Mouse (Mus musculus) stomach, embryonic 16.5 days (tissue): ENCODE measurements around the gene Abtb2. TPM values are rescaled to one million over a fixed set of nuclear protein-coding genes. Genes with fewer than 3 reads are reported as not detected.
"Not testable (repeated sequence)": the region's sequence is repeated elsewhere in the genome, so short reads cannot be mapped to it uniquely, and the experiment has no call there.

ENCODE experiments used
- ATAC-seq: fragments of 200-750 bp; cut with Nextera tagmentation; 2 replicates; pipeline ENCODE4 v1.8.0; 2017; ENCODE audit warnings: moderate number of reproducible peaks, moderate TSS enrichment; ENCODE audit not compliant: insufficient read depth, low FRiP score
- H3K27ac ChIP-seq: fragments of 300-500 bp; sonication (generic); 2 replicates; pipeline ENCODE4 v1.5.1; 2014; ENCODE audit warnings: low read length
- H3K27me3 ChIP-seq: fragments of 300-500 bp; sonication (generic); 2 replicates; pipeline ENCODE4 v1.6.1; 2014; ENCODE audit warnings: low read length, control low read depth, mixed read lengths; ENCODE audit not compliant: control insufficient read depth, insufficient read depth
- H3K36me3 ChIP-seq: fragments of 300-500 bp; sonication (generic); 2 replicates; pipeline ENCODE4 v1.6.1; 2014; ENCODE audit warnings: low read length; ENCODE audit not compliant: control insufficient read depth, insufficient read depth
- H3K4me1 ChIP-seq: fragments of 300-500 bp; sonication (generic); 2 replicates; pipeline ENCODE4 v1.6.1; 2014; ENCODE audit warnings: low read length, control low read depth, mixed read lengths; ENCODE audit not compliant: control insufficient read depth, insufficient read depth
- H3K4me2 ChIP-seq: fragments of 300-500 bp; sonication (generic); 2 replicates; pipeline ENCODE4 v1.6.1; 2014; ENCODE audit warnings: low read depth, low read length, mixed read lengths
- H3K4me3 ChIP-seq: fragments of 300-500 bp; sonication (generic); replicated peaks from 2 replicates; pipeline ENCODE4 v1.5.1; 2014; ENCODE audit warnings: mild to moderate bottlenecking, low read length
- H3K9ac ChIP-seq: fragments of 300-500 bp; sonication (generic); 2 replicates; pipeline ENCODE4 v1.6.1; 2014; ENCODE audit warnings: low read length
- H3K9me3 ChIP-seq: fragments of 300-500 bp; sonication (generic); replicated peaks from 2 replicates; pipeline ENCODE4 v1.6.1; 2016; ENCODE audit warnings: low read length, control low read depth; ENCODE audit not compliant: control insufficient read depth
- WGBS: fragments of 180-500 bp; shearing (Covaris S2); extraction: QIAGEN DNeasy Blood & Tissue Kit; methylation state at CpG from one replicate; pipeline ENCODE4 v1.1.7; 2014; 5-methylcytosine and 5-hydroxymethylcytosine counted together
- polyA plus RNA-seq: library from polyadenylated mRNA; unstranded; fragments of >200 nt; fragmentation: Nextera tagmentation; extraction: Ambion mirVana; gene quantifications from 2 replicates; pipeline ENCODE4 v1.2.1, GENCODE M21; 2015

Abtb2 gene
- 4.8 and 5.3 TPM in 2 replicates for polyA plus RNA-seq

DNA sequence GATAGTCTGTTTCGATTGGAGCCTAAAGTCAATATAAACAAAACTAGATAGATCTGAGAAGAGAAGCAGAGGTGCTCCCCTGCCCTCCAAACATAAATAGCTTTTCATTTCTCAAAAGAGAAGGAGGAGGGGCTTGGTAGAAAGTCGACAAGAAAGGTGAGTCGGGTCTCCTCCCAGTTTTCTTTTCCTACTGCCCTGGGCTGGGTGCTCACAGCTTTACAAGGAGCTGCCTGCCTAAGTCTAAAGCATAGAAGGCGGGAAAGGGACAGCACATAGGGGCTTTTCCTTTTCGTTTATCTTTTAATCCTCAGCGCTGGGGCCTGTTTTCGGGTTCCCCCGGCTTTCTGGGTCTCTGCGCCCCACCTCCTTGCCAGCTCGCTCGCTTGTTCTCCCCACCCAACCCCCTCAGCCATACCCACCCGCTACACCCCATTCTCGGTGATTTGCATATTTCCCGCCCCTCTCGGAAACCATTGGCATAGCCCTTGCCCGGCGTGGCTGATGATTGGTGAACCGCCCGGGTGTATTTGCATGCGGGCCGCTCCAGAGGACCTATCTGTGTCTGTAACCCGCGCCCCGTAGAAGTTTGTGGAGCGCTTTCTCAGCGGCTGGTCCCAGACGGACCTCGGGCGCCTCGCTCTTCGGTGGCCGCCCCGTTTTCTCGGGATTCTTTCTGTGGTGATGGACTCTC is at the start of gene Abtb2:
Gene Abtb2, plus strand, starts transcription at position 579 of the 691 bp plus-strand sequence.
- peak within 1 kb of the TSS; percentile 65 for H3K4me3 ChIP-seq
- H3K9ac ChIP-seq = peak within 1 kb of the TSS; percentile 73
- under 1% methylated on average over 34 of the region's 34 CpGs for WGBS
- no peaks in the 10 kb centered on the region for H3K27me3 ChIP-seq
- peak within 1 kb of the TSS; percentile 87 for H3K27ac ChIP-seq
- ATAC-seq = peak; percentile 96
- no peaks in the 10 kb centered on the region for H3K36me3 ChIP-seq
- no peaks in the 10 kb centered on the region for H3K9me3 ChIP-seq
- H3K4me1 ChIP-seq = peaks cover 18% of the 10 kb centered on the region
- peak within 1 kb of the TSS; percentile 94 for H3K4me2 ChIP-seq

- no peak for ATAC-seq
- no peak overlapping the region for H3K4me2 ChIP-seq
- H3K9me3 ChIP-seq = no peaks in the 10 kb centered on the region
- no peak overlapping the region for H3K9ac ChIP-seq
- WGBS = 50% methylated on average over 1 of the region's 1 CpGs
- no peak overlapping the region for H3K27ac ChIP-seq
- no peaks in the 10 kb centered on the region for H3K27me3 ChIP-seq
- H3K4me3 ChIP-seq = no peak overlapping the region
- H3K4me1 ChIP-seq = no peaks in the 10 kb centered on the region
- no peaks in the 10 kb centered on the region for H3K36me3 ChIP-seq
Measured at GRCm38 (mm10) chr2:103516472-103516871, 49.6 kb upstream of the Abtb2 start.

DNA sequence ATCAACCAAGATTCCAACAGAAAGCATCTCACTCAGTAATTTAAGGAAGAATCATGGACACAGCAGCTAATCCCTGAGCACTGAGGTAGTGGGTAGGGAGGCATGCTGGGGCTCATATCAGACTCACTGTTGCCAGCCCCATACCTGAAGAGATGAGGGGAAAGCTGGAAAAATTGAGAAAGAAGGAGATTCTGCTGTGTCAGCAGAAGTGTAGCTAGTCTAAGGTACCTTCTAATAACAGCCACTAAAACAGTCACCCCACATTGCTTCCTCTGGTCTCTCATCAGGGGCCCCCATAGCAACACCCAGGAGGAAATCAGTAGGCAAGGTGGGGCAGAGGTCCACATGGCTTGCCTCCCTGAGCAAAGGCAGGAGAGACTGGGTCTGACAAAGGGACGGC is 40.5 kb upstream of the Abtb2 start:
- Histone ChIP-seq H3K4me2 (no peak overlapping the region), H3K27me3 (no peaks in the 10 kb centered on the region), H3K9ac (no peak overlapping the region), H3K9me3 (no peaks in the 10 kb centered on the region), H3K4me1 (no peaks in the 10 kb centered on the region), H3K4me3 (no peak overlapping the region), H3K36me3 (no peaks in the 10 kb centered on the region), H3K27ac (no peak overlapping the region)
- WGBS = 87% methylated on average over 1 of the region's 1 CpGs
- ATAC-seq = no peak

GRCm38 (mm10) chr2:103547132-103547531 is 19.0 kb upstream of the Abtb2 start:
- H3K36me3 ChIP-seq = no peaks in the 10 kb centered on the region
- no peaks in the 10 kb centered on the region for H3K9me3 ChIP-seq
- no peak overlapping the region for H3K27ac ChIP-seq
- H3K4me3 ChIP-seq = no peak overlapping the region
- ATAC-seq = no peak
- WGBS = 10% methylated on average over 2 of the region's 2 CpGs
- H3K4me1 ChIP-seq = no peaks in the 10 kb centered on the region
- H3K27me3 ChIP-seq = no peaks in the 10 kb centered on the region
- no peak overlapping the region for H3K9ac ChIP-seq
- H3K4me2 ChIP-seq = no peak overlapping the region

DNA sequence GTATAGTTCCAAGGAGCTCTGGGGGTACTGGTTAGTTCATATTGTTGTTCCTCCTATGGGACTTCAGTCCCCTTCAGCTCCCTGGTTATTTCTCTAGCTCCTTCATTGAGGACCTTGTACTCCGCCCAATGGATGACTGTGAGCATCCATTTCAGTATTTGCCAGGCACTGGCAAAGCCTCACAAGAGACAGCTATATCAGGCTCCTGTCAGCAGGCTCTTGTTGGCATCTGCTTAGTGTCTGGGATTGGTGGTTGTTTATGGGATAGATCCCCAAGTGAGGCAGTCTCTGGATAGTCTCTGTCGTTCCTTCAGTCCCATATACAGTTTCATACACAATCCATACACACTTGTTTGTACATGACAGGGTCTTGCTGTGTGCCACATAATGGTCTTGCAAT is 15.8 kb upstream of the Abtb2 start:
- H3K27ac ChIP-seq, H3K4me2 ChIP-seq, ATAC-seq, H3K4me3 ChIP-seq, H3K9me3 ChIP-seq, H3K27me3 ChIP-seq, H3K36me3 ChIP-seq, H3K4me1 ChIP-seq, H3K9ac ChIP-seq: not testable (repeated sequence)
- 78% methylated on average over 2 of the region's 2 CpGs for WGBS

DNA sequence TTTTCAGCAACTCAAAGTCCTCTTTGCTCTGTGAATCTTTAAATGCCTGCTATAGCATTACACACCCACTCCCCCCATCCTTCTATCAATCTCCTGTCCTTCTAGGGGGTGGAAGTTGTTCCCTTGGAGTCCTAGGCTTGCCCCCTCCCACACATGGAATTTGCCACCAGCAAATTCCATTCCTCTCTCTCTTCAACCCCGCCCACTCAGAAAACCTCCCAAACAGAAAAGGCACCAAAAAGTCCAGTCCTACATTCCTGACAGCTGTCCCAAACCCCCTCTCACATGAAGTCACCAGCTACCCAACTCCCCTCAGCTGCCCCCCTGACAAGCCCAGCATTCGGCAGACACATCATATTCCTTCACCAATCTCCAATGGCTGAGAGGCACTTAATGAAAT is 12.1 kb upstream of the Abtb2 start:
- WGBS = 65% methylated on average over 2 of the region's 2 CpGs
- Histone ChIP-seq H3K9me3 (no peaks in the 10 kb centered on the region), H3K27me3 (no peaks in the 10 kb centered on the region), H3K9ac (no peak overlapping the region), H3K4me2 (no peak overlapping the region), H3K36me3 (no peaks in the 10 kb centered on the region), H3K27ac (no peak overlapping the region), H3K4me1 (no peaks in the 10 kb centered on the region), H3K4me3 (no peak overlapping the region)
- ATAC-seq = no peak

DNA sequence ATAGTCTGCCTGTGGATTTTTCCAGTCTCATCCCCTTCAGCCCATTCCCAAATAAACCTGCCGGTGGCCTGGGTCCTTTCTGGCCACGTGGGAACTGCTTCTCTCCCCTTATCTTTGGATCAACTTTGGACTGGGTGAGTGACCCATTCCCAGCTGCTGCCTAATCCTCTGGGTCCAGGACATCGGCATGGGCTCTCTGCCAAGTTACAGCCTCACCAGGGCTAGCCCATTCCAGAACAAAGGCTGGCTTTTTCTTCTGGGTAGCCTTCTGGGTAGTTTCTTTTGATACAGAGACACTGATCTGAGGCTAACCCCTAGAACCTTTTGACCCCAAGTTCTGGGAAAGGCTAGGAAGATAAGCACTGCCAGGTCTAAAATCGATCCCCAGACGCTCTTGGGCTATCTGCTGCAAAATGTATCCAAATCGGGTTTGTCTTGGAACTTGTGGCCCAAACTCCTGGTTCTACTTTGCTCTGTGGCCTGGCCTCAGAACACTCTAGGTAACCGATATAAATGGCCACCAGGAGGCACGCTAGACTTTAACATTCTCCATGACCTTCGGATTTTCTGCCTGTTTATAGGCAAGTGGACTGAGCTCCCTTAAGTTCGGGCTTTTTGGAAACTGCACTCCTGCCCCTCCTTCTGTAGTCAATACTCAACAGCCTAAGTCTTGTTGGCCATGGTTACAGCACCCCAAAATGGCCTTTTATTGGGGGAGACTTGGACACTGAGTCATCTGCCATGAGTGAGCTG is 9.8 kb upstream of the Abtb2 start:
- no peak overlapping the region for H3K4me3 ChIP-seq
- no peak overlapping the region for H3K27ac ChIP-seq
- H3K9ac ChIP-seq = no peak overlapping the region
- no peak for ATAC-seq
- no peaks in the 10 kb centered on the region for H3K36me3 ChIP-seq
- H3K4me1 ChIP-seq = no peaks in the 10 kb centered on the region
- H3K4me2 ChIP-seq = no peak overlapping the region
- H3K27me3 ChIP-seq = no peaks in the 10 kb centered on the region
- WGBS = 56% methylated on average over 10 of the region's 10 CpGs
- H3K9me3 ChIP-seq = no peaks in the 10 kb centered on the region

DNA sequence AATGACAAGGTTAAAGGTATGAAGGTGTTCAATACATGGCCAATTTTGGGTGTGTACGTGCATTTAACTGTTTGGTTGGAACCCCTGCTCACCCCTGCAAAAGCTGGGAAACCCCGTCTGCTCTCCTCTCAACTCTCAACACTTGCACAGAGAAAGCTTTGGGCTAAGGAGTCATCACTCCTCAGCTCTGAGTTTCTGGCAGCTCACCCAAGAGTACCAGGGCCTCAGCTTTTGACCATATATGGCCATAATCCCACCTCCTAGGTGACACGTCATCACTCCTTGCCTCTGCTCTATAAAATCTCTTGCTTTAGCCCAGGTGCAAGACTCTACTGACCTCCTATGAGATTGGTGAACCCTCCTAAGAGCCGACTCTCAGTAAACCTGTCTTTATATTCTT is 5.2 kb upstream of the Abtb2 start:
- Histone ChIP-seq H3K9me3 (no peaks in the 10 kb centered on the region), H3K4me2 (no peak overlapping the region), H3K9ac (no peak overlapping the region), H3K4me3 (no peak overlapping the region), H3K27ac (no peak overlapping the region), H3K36me3 (no peaks in the 10 kb centered on the region), H3K4me1 (peaks cover 8% of the 10 kb centered on the region), H3K27me3 (no peaks in the 10 kb centered on the region)
- ATAC-seq = no peak
- WGBS = 68% methylated on average over 4 of the region's 4 CpGs

GRCm38 (mm10) chr2:103564427-103565023 is 1.6 kb upstream of the Abtb2 start:
- H3K4me2 ChIP-seq = peak overlapping the region; percentile 94
- no peak overlapping the region for H3K9ac ChIP-seq
- H3K9me3 ChIP-seq = no peaks in the 10 kb centered on the region
- no peak overlapping the region for H3K27ac ChIP-seq
- WGBS = 17% methylated on average over 8 of the region's 8 CpGs
- no peaks in the 10 kb centered on the region for H3K36me3 ChIP-seq
- H3K4me3 ChIP-seq = peak overlapping the region; percentile 65
- ATAC-seq = no peak
- peaks cover 15% of the 10 kb centered on the region for H3K4me1 ChIP-seq
- H3K27me3 ChIP-seq = no peaks in the 10 kb centered on the region
